Mouse (Mus musculus): Measurements from ENCODE around the gene Omt2b. TPM values are rescaled to one million over a fixed set of nuclear protein-coding genes. Genes with fewer than 3 reads are reported as not detected.
"Not testable (repeated sequence)": the region's sequence is repeated elsewhere in the genome, so short reads cannot be mapped to it uniquely, and the experiment has no call there.

The Omt2b gene
- not detected in 2 replicates for polyA plus RNA-seq (2012; rRNA removed)

- not testable (repeated sequence) for DNase-seq (ENCODE audit: low read depth in 1 of 2, low spot score in 2 of 2); H3K27ac ChIP-seq (ENCODE audit: insufficient read depth, low read length); H3K27me3 ChIP-seq (ENCODE audit: control insufficient read depth, insufficient read depth, low read length); H3K36me3 ChIP-seq (ENCODE audit: control insufficient read depth, insufficient read depth, low read length); H3K4me3 ChIP-seq (ENCODE audit: extremely low read depth, insufficient read depth, insufficient read length); H3K4me1 ChIP-seq (ENCODE audit: control insufficient read depth, insufficient read depth, insufficient read length)
- 88% methylated on average over 1 of the region's 1 CpGs for WGBS
These were observed at the start of gene Omt2b for GRCm38 (mm10) chr9:78327289-78327688. Gene Omt2b (plus strand): TSS chr9:78327589.

- not testable (repeated sequence) for H3K27ac ChIP-seq (ENCODE audit: insufficient read depth, low read length); H3K27me3 ChIP-seq (ENCODE audit: control insufficient read depth, insufficient read depth, low read length); DNase-seq (ENCODE audit: low read depth in 1 of 2, low spot score in 2 of 2); H3K36me3 ChIP-seq (ENCODE audit: control insufficient read depth, insufficient read depth, low read length); H3K4me3 ChIP-seq (ENCODE audit: extremely low read depth, insufficient read depth, insufficient read length); H3K4me1 ChIP-seq (ENCODE audit: control insufficient read depth, insufficient read depth, insufficient read length)
- WGBS: 72% methylated on average over 4 of the region's 4 CpGs
These were observed 45.2 kb upstream of the Omt2b start for GRCm38 (mm10) chr9:78282002-78282711.

GRCm38 (mm10) chr9:78289063-78289462 is 38.3 kb upstream of the Omt2b start:
- not testable (repeated sequence) for DNase-seq (ENCODE audit: low read depth in 1 of 2, low spot score in 2 of 2); H3K36me3 ChIP-seq (ENCODE audit: control insufficient read depth, insufficient read depth, low read length); H3K4me1 ChIP-seq (ENCODE audit: control insufficient read depth, insufficient read depth, insufficient read length); H3K27ac ChIP-seq (ENCODE audit: insufficient read depth, low read length); H3K4me3 ChIP-seq (ENCODE audit: extremely low read depth, insufficient read depth, insufficient read length); H3K27me3 ChIP-seq (ENCODE audit: control insufficient read depth, insufficient read depth, low read length)
- 67% methylated on average over 1 of the region's 1 CpGs for WGBS

- H3K4me1 ChIP-seq (ENCODE audit: control insufficient read depth, insufficient read depth, insufficient read length); H3K27me3 ChIP-seq (ENCODE audit: control insufficient read depth, insufficient read depth, low read length); H3K27ac ChIP-seq (ENCODE audit: insufficient read depth, low read length); H3K4me3 ChIP-seq (ENCODE audit: extremely low read depth, insufficient read depth, insufficient read length); DNase-seq (ENCODE audit: low read depth in 1 of 2, low spot score in 2 of 2); H3K36me3 ChIP-seq (ENCODE audit: control insufficient read depth, insufficient read depth, low read length): not testable (repeated sequence)
- 88% methylated on average over 3 of the region's 3 CpGs for WGBS
These were observed 37.7 kb upstream of the Omt2b start, which contains the start of gene Gm10639 for GRCm38 (mm10) chr9:78289723-78290122. Gene Gm10639 (plus strand): TSS chr9:78289923.

- 89% methylated on average over 8 of the region's 8 CpGs for WGBS
- not testable (repeated sequence) for H3K4me3 ChIP-seq (ENCODE audit: extremely low read depth, insufficient read depth, insufficient read length)
These were observed 34.9 kb upstream of the Omt2b start for GRCm38 (mm10) chr9:78292462-78292861.

GRCm38 (mm10) chr9:78293683-78294082 is 33.7 kb upstream of the Omt2b start:
- H3K4me3 ChIP-seq (ENCODE audit: extremely low read depth, insufficient read depth, insufficient read length); H3K36me3 ChIP-seq (ENCODE audit: control insufficient read depth, insufficient read depth, low read length); H3K27ac ChIP-seq (ENCODE audit: insufficient read depth, low read length); H3K4me1 ChIP-seq (ENCODE audit: control insufficient read depth, insufficient read depth, insufficient read length); DNase-seq (ENCODE audit: low read depth in 1 of 2, low spot score in 2 of 2); H3K27me3 ChIP-seq (ENCODE audit: control insufficient read depth, insufficient read depth, low read length): not testable (repeated sequence)
- 64% methylated on average over 1 of the region's 1 CpGs for WGBS

More at GRCm38 (mm10) chr9:78292462-78292861, 34.9 kb upstream of the Omt2b start:
- not testable (repeated sequence) for H3K27me3 ChIP-seq (ENCODE audit: control insufficient read depth, insufficient read depth, low read length); H3K36me3 ChIP-seq (ENCODE audit: control insufficient read depth, insufficient read depth, low read length); DNase-seq (ENCODE audit: low read depth in 1 of 2, low spot score in 2 of 2); H3K4me1 ChIP-seq (ENCODE audit: control insufficient read depth, insufficient read depth, insufficient read length); H3K27ac ChIP-seq (ENCODE audit: insufficient read depth, low read length)

- H3K4me1 ChIP-seq (ENCODE audit: control insufficient read depth, insufficient read depth, insufficient read length); H3K4me3 ChIP-seq (ENCODE audit: extremely low read depth, insufficient read depth, insufficient read length); H3K36me3 ChIP-seq (ENCODE audit: control insufficient read depth, insufficient read depth, low read length); H3K27ac ChIP-seq (ENCODE audit: insufficient read depth, low read length); DNase-seq (ENCODE audit: low read depth in 1 of 2, low spot score in 2 of 2); H3K27me3 ChIP-seq (ENCODE audit: control insufficient read depth, insufficient read depth, low read length): not testable (repeated sequence)
- 80% methylated on average over 5 of the region's 7 CpGs for WGBS
These were observed 32.6 kb upstream of the Omt2b start for GRCm38 (mm10) chr9:78294781-78295180.

GRCm38 (mm10) chr9:78296089-78296488 is 31.3 kb upstream of the Omt2b start:
- peak in 1 of 2 experiments; percentile 3 for DNase-seq (ENCODE audit: low read depth in 1 of 2, low spot score in 2 of 2)
- 16% methylated on average over 6 of the region's 6 CpGs for WGBS
- H3K27ac ChIP-seq (ENCODE audit: insufficient read depth, low read length); H3K4me3 ChIP-seq (ENCODE audit: extremely low read depth, insufficient read depth, insufficient read length); H3K36me3 ChIP-seq (ENCODE audit: control insufficient read depth, insufficient read depth, low read length); H3K4me1 ChIP-seq (ENCODE audit: control insufficient read depth, insufficient read depth, insufficient read length); H3K27me3 ChIP-seq (ENCODE audit: control insufficient read depth, insufficient read depth, low read length): not testable (repeated sequence)
- TF ChIP-seq CTCF (IDR thresholded peaks at IDR 0.05; ENCODE audit: extremely low read depth, insufficient read depth, insufficient read length, insufficient replicate concordance): peak; percentile 46; the same call in 1 of the 2 replicates

All from spleen, adult 2 months (tissue).